Mouse (Mus musculus) CH12.LX (cell line): ENCODE data around the gene Serpina16. TPM values are rescaled to one million over a fixed set of nuclear protein-coding genes. Genes with fewer than 3 reads are reported as not detected.
A peak's percentile ranks its signal among the peaks of the same experiment; 100 is the strongest.

ENCODE experiments used
- DNase-seq: peaks from one replicate; pipeline ENCODE4 v3.0.0-alpha.2; 2013; ENCODE audit errors: extremely low read depth
- H3K27ac ChIP-seq: 2 replicates; pipeline ENCODE4 v1.5.1; 2012; ENCODE audit warnings: low read depth, mild to moderate bottlenecking, control low read depth, moderate library complexity; ENCODE audit not compliant: insufficient read depth
- H3K27me3 ChIP-seq: replicated peaks from 2 replicates; pipeline ENCODE3; 2012; ENCODE audit warnings: inconsistent platforms
- H3K36me3 ChIP-seq, 2 experiments: replicated peaks in 1 of 2; 2 replicates each; pipeline versions ENCODE3 to v1.6.1; 2012; ENCODE audit warnings: inconsistent platforms in 1 of 2, low read length in 1 of 2, mild to moderate bottlenecking in 1 of 2, mixed read lengths in 1 of 2, moderate library complexity in 1 of 2; ENCODE audit not compliant: control insufficient read depth in 1 of 2, insufficient read depth in 1 of 2
- H3K4me1 ChIP-seq, 2 experiments: 2 replicates each; pipeline ENCODE4 v1.6.1; 2012; ENCODE audit warnings: inconsistent platforms in 1 of 2, moderate library complexity in 1 of 2; ENCODE audit not compliant: insufficient read depth in 2 of 2, control insufficient read depth in 1 of 2
- H3K4me2 ChIP-seq: 2 replicates; pipeline ENCODE4 v1.6.1; 2012; ENCODE audit warnings: low read depth, mild to moderate bottlenecking, control low read depth; ENCODE audit not compliant: poor library complexity, insufficient read depth, severe bottlenecking
- H3K4me3 ChIP-seq, 3 experiments: fragments of 150-350 bp in 1 of 3; sonication (generic) in 1 of 3; replicated peaks in 1 of 3; 2 replicates each; pipeline versions ENCODE3 to v1.5.1; 2011 to 2012; ENCODE audit warnings: low read depth in 2 of 3, low read length in 2 of 3, mild to moderate bottlenecking in 2 of 3, moderate library complexity in 2 of 3, control low read depth in 1 of 3, improper control_type of control experiment in 1 of 3, inconsistent platforms in 1 of 3, mixed read lengths in 1 of 3; ENCODE audit not compliant: poor library complexity in 1 of 3
- H3K79me2 ChIP-seq: replicated peaks from 2 replicates; pipeline ENCODE4 v1.6.1; 2012; ENCODE audit warnings: mild to moderate bottlenecking, moderate library complexity; ENCODE audit not compliant: control insufficient read depth, poor library complexity, insufficient read depth, severe bottlenecking; ENCODE audit errors: extremely low read depth
- H3K9ac ChIP-seq: 2 replicates; pipeline ENCODE4 v1.6.1; 2012; ENCODE audit warnings: low read depth, mild to moderate bottlenecking, control low read depth, moderate library complexity; ENCODE audit not compliant: insufficient read depth
- H3K9me3 ChIP-seq: replicated peaks from 2 replicates; pipeline ENCODE3; 2012; ENCODE audit warnings: low read length, inconsistent platforms, mixed read lengths
- CHD2 ChIP-seq: IDR thresholded peaks from 2 replicates; pipeline ENCODE4 v1.6.1; 2011; ENCODE audit warnings: low read length, improper control_type of control experiment
- CTCF ChIP-seq, 2 experiments: IDR thresholded peaks in 1 of 2; conservative IDR thresholded peaks in 1 of 2; 2 replicates each; pipeline ENCODE4 v1.5.1; 2011 to 2012; ENCODE audit warnings: low read depth in 2 of 2, low read length in 2 of 2, improper control_type of control experiment in 1 of 2, inconsistent platforms in 1 of 2, mild to moderate bottlenecking in 1 of 2, moderate library complexity in 1 of 2
- E2F4 ChIP-seq: IDR thresholded peaks from 2 replicates; pipeline ENCODE4 v1.6.1; 2011; ENCODE audit warnings: low read depth, low read length, improper control_type of control experiment; ENCODE audit not compliant: insufficient replicate concordance
- EP300 ChIP-seq: IDR thresholded peaks from 2 replicates; pipeline ENCODE4 v1.6.1; 2011; ENCODE audit warnings: low read length, improper control_type of control experiment
- ETS1 ChIP-seq: conservative IDR thresholded peaks from 2 replicates; pipeline ENCODE4 v1.6.1; 2012; ENCODE audit warnings: low read depth, mild to moderate bottlenecking, inconsistent platforms, low read length, improper control_type of control experiment, moderate library complexity
- KAT2A ChIP-seq: IDR thresholded peaks from 2 replicates; pipeline ENCODE4 v1.6.1; 2012; ENCODE audit warnings: low read length, improper control_type of control experiment, inconsistent platforms; ENCODE audit not compliant: insufficient replicate concordance
- MAFK ChIP-seq: IDR thresholded peaks from 2 replicates; pipeline ENCODE4 v1.6.1; 2011; ENCODE audit warnings: low read length, improper control_type of control experiment; ENCODE audit not compliant: insufficient replicate concordance
- NELFE ChIP-seq: IDR thresholded peaks from 2 replicates; pipeline ENCODE4 v1.6.1; 2011; ENCODE audit warnings: low read depth, low read length, improper control_type of control experiment
- POLR2A ChIP-seq: IDR thresholded peaks from 2 replicates; pipeline ENCODE4 v1.6.1; 2011; ENCODE audit warnings: low read depth, mild to moderate bottlenecking, improper control_type of control experiment, low read length
- POLR2AphosphoS2 ChIP-seq: IDR thresholded peaks from 2 replicates; pipeline ENCODE4 v1.6.1; 2011; ENCODE audit warnings: low read depth, low read length, improper control_type of control experiment
- RAD21 ChIP-seq: IDR thresholded peaks from 2 replicates; pipeline ENCODE4 v1.6.1; 2011; ENCODE audit warnings: low read depth, mild to moderate bottlenecking, low read length, improper control_type of control experiment, moderate library complexity
- SIN3A ChIP-seq: IDR thresholded peaks from 2 replicates; pipeline ENCODE4 v1.6.1; 2012; ENCODE audit warnings: low read length, improper control_type of control experiment, inconsistent platforms
- SMC3 ChIP-seq: IDR thresholded peaks from 2 replicates; pipeline ENCODE4 v1.6.1; 2011; ENCODE audit warnings: low read depth, low read length, improper control_type of control experiment
- TBP ChIP-seq: conservative IDR thresholded peaks from 2 replicates; pipeline ENCODE4 v1.6.1; 2011; ENCODE audit warnings: low read depth, low read length, improper control_type of control experiment
- USF1 ChIP-seq: IDR thresholded peaks from 2 replicates; pipeline ENCODE4 v1.6.1; 2014; ENCODE audit warnings: low read depth, mild to moderate bottlenecking, inconsistent platforms, low read length, improper control_type of control experiment
- USF2 ChIP-seq: conservative IDR thresholded peaks from 2 replicates; pipeline ENCODE4 v1.6.1; 2011; ENCODE audit warnings: low read depth, low read length, improper control_type of control experiment
- ZKSCAN1 ChIP-seq: IDR thresholded peaks from 2 replicates; pipeline ENCODE4 v1.6.1; 2012; ENCODE audit warnings: low read depth, inconsistent platforms, low read length, improper control_type of control experiment, borderline replicate concordance
- dilution Hi-C: fragments of 300-500 bp; cut with MboI; formaldehyde crosslinking; loops from 2 replicates; pipeline ENCODE4 v1.14.3; 2020; ENCODE audit warnings: low sequenced_read_pairs; ENCODE audit not compliant: extremely low pct_unique_long_range_greater_than_20kb, extremely low pct_ligation_motif_present
- in situ Hi-C: fragments of 300-500 bp; cut with MboI; formaldehyde crosslinking; loops from 3 replicates; pipeline ENCODE4 v1.14.3; 2019; ENCODE audit warnings: low sequenced_read_pairs, low pct_ligation_motif_present, low pct_unique_long_range_greater_than_20kb, mixed read lengths
- polyA plus RNA-seq: library from polyadenylated mRNA; unstranded; fragments of >175 nt; gene quantifications from 2 replicates; pipeline ENCODE4 v1.2.1, GENCODE M21; 2012; ENCODE audit warnings: low read depth; ENCODE audit not compliant: insufficient read length
- total RNA-seq, 2 experiments: library from RNA; depleted of rRNA; stranded (reverse); fragments of 300-350 nt in 1 of 2; fragments of >200 nt in 1 of 2; gene quantifications; 2 replicates each; pipeline ENCODE4 v1.2.3; 2012 to 2014

Gene Serpina16
- total and polyA plus RNA-seq, 3 experiments: not detected

DNA sequence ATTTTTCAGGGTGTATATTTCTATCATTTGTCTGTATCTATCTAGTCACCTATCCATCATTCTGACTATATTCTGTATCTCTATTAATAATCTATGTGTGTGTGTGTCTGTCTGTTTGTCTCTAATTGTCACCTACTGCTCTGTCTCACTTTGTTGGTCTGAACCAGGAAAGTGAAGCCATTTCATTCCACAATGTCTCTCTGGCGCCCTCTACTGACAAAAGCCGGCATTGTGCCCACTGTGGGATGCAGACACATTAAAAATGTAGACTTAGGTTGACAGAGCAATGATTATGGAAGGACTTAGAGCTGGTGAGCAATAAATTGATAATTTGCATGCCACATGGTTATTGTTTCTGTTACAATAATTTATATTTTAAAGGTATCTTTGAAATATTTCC, 32.6 kb downstream of the Serpina16 start:
- no peak overlapping the region for H3K9ac ChIP-seq
- TF ChIP-seq SMC3: peak; percentile 60
- peak; percentile 76 for TF ChIP-seq RAD21
- TF ChIP-seq USF1: no peak
- TF ChIP-seq CTCF (conservative IDR thresholded peaks at IDR 0.05 in 1 of 2, IDR thresholded peaks at IDR 0.05 in 1 of 2; ENCODE audit: low read depth in 2 of 2, low read length in 2 of 2): peak; percentile 87 to 95
- no peak for TF ChIP-seq ZKSCAN1
- TF ChIP-seq, all 38 proteins: peak for 3
- H3K4me2 ChIP-seq: no peak overlapping the region
- DNase-seq: peak; percentile 72
- in situ Hi-C loops (loop anchor here (25.0 kb wide), 1 partner anchor 131 kb away; no protein-coding TSS in a partner anchor), dilution Hi-C loops (no loop called here)
- H3K9me3 ChIP-seq: no peaks in the 10 kb centered on the region
- H3K79me2 ChIP-seq: no peaks in the 10 kb centered on the region
- no peaks in the 10 kb centered on the region for H3K4me1 ChIP-seq
- peaks cover 32% of the 10 kb centered on the region for H3K27me3 ChIP-seq
- no peak overlapping the region for H3K27ac ChIP-seq
- no peak overlapping the region for H3K4me3 ChIP-seq
- no peaks in the 10 kb centered on the region for H3K36me3 ChIP-seq

DNA sequence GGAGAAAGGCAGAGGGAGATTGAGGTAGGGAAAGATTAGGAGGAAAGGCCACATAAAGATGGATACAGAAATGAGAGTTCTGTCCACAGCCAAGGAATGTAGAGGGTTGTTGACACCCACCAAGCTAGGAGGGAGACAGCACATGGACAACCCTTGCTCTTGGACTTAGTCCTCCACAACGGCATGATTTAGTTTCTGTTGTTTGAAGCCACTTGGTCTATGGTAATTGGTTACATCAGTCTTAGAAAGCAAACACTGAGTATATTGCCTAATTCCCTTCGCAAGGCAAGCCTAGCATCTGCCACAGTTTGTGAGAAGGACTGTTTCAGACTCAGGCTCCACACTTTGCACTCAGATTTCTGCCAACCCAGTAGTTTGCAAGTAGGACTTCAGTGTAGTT, 40.1 kb downstream of the Serpina16 start:
- no peak for TF ChIP-seq ETS1
- no peak for TF ChIP-seq SMC3
- TF ChIP-seq POLR2AphosphoS2: no peak
- no peak for TF ChIP-seq MAFK
- no peak for TF ChIP-seq USF2
- no peak for TF ChIP-seq TBP
- no peak for TF ChIP-seq CHD2
- no peak for TF ChIP-seq CTCF (conservative IDR thresholded peaks at IDR 0.05 in 1 of 2, IDR thresholded peaks at IDR 0.05 in 1 of 2; ENCODE audit: low read depth in 2 of 2, low read length in 2 of 2)
- TF ChIP-seq KAT2A: no peak
- no peak for TF ChIP-seq E2F4
- TF ChIP-seq SIN3A: no peak
- in situ Hi-C loops: loop anchor here (25.0 kb wide), 1 partner anchor 124 kb away; no protein-coding TSS in a partner anchor
- dilution Hi-C loops: no loop called here

DNA sequence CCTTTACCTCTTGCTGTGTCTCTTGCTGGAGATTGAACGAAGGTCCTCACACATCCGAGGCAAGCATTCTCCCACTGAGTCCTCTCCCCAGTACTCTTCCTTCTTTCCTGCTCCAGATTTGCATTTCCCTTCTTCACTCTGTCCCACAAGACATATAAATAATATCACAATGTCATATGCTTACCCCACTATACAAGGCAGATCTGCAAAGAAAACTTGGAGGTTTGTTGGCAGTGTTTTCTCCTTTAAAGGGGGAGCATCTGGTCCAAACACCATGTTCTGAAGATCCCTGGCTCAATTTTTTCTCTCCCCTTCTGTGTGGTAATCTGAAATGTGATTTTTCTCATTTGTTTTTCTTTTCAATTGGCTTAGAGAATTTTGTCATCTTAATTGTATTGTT, 41.5 kb downstream of the Serpina16 start:
- Histone ChIP-seq H3K27me3 (peaks cover 48% of the 10 kb centered on the region), H3K27ac (no peak overlapping the region), H3K4me2 (no peak overlapping the region), H3K4me1 (no peaks in the 10 kb centered on the region)
- dilution Hi-C loops: no loop called here
- DNase-seq: no peak
- TF ChIP-seq NELFE (no peak), E2F4 (no peak), MAFK (no peak), EP300 (no peak), RAD21 (no peak), POLR2A (no peak), TBP (no peak), SIN3A (no peak), USF1 (no peak)
- TF ChIP-seq, all 38 proteins: peak for 0
- no peak overlapping the region for H3K9ac ChIP-seq
- no peaks in the 10 kb centered on the region for H3K36me3 ChIP-seq
- H3K9me3 ChIP-seq: no peaks in the 10 kb centered on the region
- H3K4me3 ChIP-seq: no peak overlapping the region
- in situ Hi-C loops: loop anchor here (25.0 kb wide), 1 partner anchor 122 kb away; no protein-coding TSS in a partner anchor
- H3K79me2 ChIP-seq: no peaks in the 10 kb centered on the region

More for the DNA sequence above, 40.1 kb downstream of the Serpina16 start:
- Histone ChIP-seq H3K4me2 (no peak overlapping the region), H3K4me1 (no peaks in the 10 kb centered on the region), H3K9me3 (no peaks in the 10 kb centered on the region), H3K79me2 (no peaks in the 10 kb centered on the region), H3K9ac (no peak overlapping the region), H3K27ac (no peak overlapping the region), H3K36me3 (no peaks in the 10 kb centered on the region), H3K4me3 (no peak overlapping the region), H3K27me3 (peaks cover 36% of the 10 kb centered on the region)
- DNase-seq: no peak
